Mouse (Mus musculus) liver, embryonic 16.5 days (tissue): Measurements from ENCODE around the gene Ubxn7. TPM values are rescaled to one million over a fixed set of nuclear protein-coding genes. Genes with fewer than 3 reads are reported as not detected.
A peak's percentile ranks its signal among the peaks of the same experiment; 100 is the strongest.

Experiments used
- ATAC-seq: fragments of 200-750 bp; cut with Nextera tagmentation; 2 replicates; pipeline ENCODE4 v1.8.0; 2017; ENCODE audit warnings: low read depth, mild to moderate bottlenecking, moderate number of reproducible peaks, moderate library complexity
- H3K27ac ChIP-seq: fragments of 300-500 bp; sonication (generic); 2 replicates; pipeline ENCODE4 v1.5.1; 2014; ENCODE audit warnings: mild to moderate bottlenecking, low read length
- H3K27me3 ChIP-seq: fragments of 300-500 bp; sonication (generic); 2 replicates; pipeline ENCODE4 v1.6.1; 2014; ENCODE audit warnings: low read depth, low read length, mixed read lengths; ENCODE audit not compliant: control insufficient read depth, insufficient read depth
- H3K36me3 ChIP-seq: fragments of 300-500 bp; sonication (generic); 2 replicates; pipeline ENCODE4 v1.6.1; 2014; ENCODE audit warnings: mild to moderate bottlenecking; ENCODE audit not compliant: control insufficient read depth, insufficient read depth
- H3K4me1 ChIP-seq: fragments of 300-500 bp; sonication (generic); 2 replicates; pipeline ENCODE4 v1.6.1; 2014; ENCODE audit warnings: low read depth, low read length, mixed read lengths; ENCODE audit not compliant: control insufficient read depth
- H3K4me2 ChIP-seq: fragments of 300-500 bp; sonication (generic); 2 replicates; pipeline ENCODE4 v1.6.1; 2014; ENCODE audit warnings: low read depth, low read length, mixed read lengths
- H3K4me3 ChIP-seq: fragments of 300-500 bp; sonication (generic); 2 replicates; pipeline ENCODE4 v1.5.1; 2014; ENCODE audit warnings: low read depth, mild to moderate bottlenecking, low read length
- H3K9ac ChIP-seq: fragments of 300-500 bp; sonication (generic); 2 replicates; pipeline ENCODE4 v1.6.1; 2014; ENCODE audit warnings: low read depth, low read length
- H3K9me3 ChIP-seq: fragments of 300-500 bp; sonication (generic); replicated peaks from 2 replicates; pipeline ENCODE4 v1.6.1; 2016; ENCODE audit warnings: low read length; ENCODE audit not compliant: control insufficient read depth
- WGBS: fragments of 180-500 bp; shearing (Covaris S2); extraction: QIAGEN DNeasy Blood & Tissue Kit; methylation state at CpG from one replicate; pipeline ENCODE4 v1.1.7; 2014; ENCODE audit not compliant: insufficient replicate concordance; 5-methylcytosine and 5-hydroxymethylcytosine counted together
- polyA plus RNA-seq: library from polyadenylated mRNA; unstranded; fragments of >200 nt; fragmentation: Nextera tagmentation; extraction: Ambion mirVana; gene quantifications from 2 replicates; pipeline ENCODE4 v1.2.1, GENCODE M21; 2015

The Ubxn7 gene
- polyA plus RNA-seq, 1 experiment from 2014 or later: 10.2 TPM

GRCm38 (mm10) chr16:32407730-32408129, 75.7 kb downstream of the Ubxn7 start:
- Histone ChIP-seq H3K9me3 (no peaks in the 10 kb centered on the region), H3K27ac (no peak overlapping the region), H3K4me1 (no peaks in the 10 kb centered on the region), H3K4me2 (no peak overlapping the region), H3K36me3 (no peaks in the 10 kb centered on the region), H3K27me3 (no peaks in the 10 kb centered on the region; the same call in 1 of the 2 replicates), H3K4me3 (no peak overlapping the region), H3K9ac (no peak overlapping the region)
- no peak for ATAC-seq
- 49% methylated on average over 10 of the region's 10 CpGs for WGBS

- no peak overlapping the region for H3K9ac ChIP-seq
- no peaks in the 10 kb centered on the region for H3K36me3 ChIP-seq
- no peak overlapping the region for H3K4me3 ChIP-seq
- WGBS: 67% methylated on average over 1 of the region's 1 CpGs
- no peak overlapping the region for H3K27ac ChIP-seq
- ATAC-seq: no peak
- H3K4me2 ChIP-seq: no peak overlapping the region
- H3K9me3 ChIP-seq: no peaks in the 10 kb centered on the region
- peaks cover 13% of the 10 kb centered on the region for H3K4me1 ChIP-seq
- no peaks in the 10 kb centered on the region for H3K27me3 ChIP-seq
These were observed 85.4 kb downstream of the Ubxn7 start for GRCm38 (mm10) chr16:32417457-32417856.

GRCm38 (mm10) chr16:32419517-32420483, 87.7 kb downstream of the Ubxn7 start, which contains the start of gene Tctex1d2:
TSS of gene Tctex1d2 (plus strand) at chr16:32419702.
- H3K36me3 ChIP-seq: no peaks in the 10 kb centered on the region
- peak within 1 kb of the TSS; percentile 61 for H3K9ac ChIP-seq
- peaks cover 13% of the 10 kb centered on the region for H3K4me1 ChIP-seq
- 5% methylated on average over 45 of the region's 45 CpGs for WGBS
- H3K9me3 ChIP-seq: no peaks in the 10 kb centered on the region
- no peaks in the 10 kb centered on the region for H3K27me3 ChIP-seq
- peak; percentile 90 for ATAC-seq
- peak within 1 kb of the TSS; percentile 68 for H3K4me3 ChIP-seq
- peak within 1 kb of the TSS; percentile 59; the same call in 1 of the 2 replicates for H3K27ac ChIP-seq
- peak within 1 kb of the TSS; percentile 93 for H3K4me2 ChIP-seq

- Histone ChIP-seq H3K27ac (no peak overlapping the region), H3K9me3 (no peaks in the 10 kb centered on the region), H3K4me2 (no peak overlapping the region), H3K4me1 (peaks cover 13% of the 10 kb centered on the region), H3K4me3 (no peak overlapping the region), H3K27me3 (no peaks in the 10 kb centered on the region), H3K9ac (no peak overlapping the region), H3K36me3 (no peaks in the 10 kb centered on the region)
- ATAC-seq: no peak
- 77% methylated on average over 3 of the region's 3 CpGs for WGBS
These were observed 95.4 kb downstream of the Ubxn7 start for GRCm38 (mm10) chr16:32427506-32427905.

- ATAC-seq: peak; percentile 94
- Histone ChIP-seq H3K36me3 (no peaks in the 10 kb centered on the region), H3K27ac (peak within 1 kb of the TSS; percentile 95), H3K4me1 (peaks cover 31% of the 10 kb centered on the region), H3K4me3 (peak within 1 kb of the TSS; percentile 93), H3K9ac (peak within 1 kb of the TSS; percentile 98), H3K9me3 (no peaks in the 10 kb centered on the region), H3K27me3 (no peaks in the 10 kb centered on the region), H3K4me2 (peak within 1 kb of the TSS; percentile 60)
- under 1% methylated on average over 54 of the region's 54 CpGs for WGBS
These were observed 98.5 kb downstream of the Ubxn7 start, which contains the start of gene Pcyt1a for GRCm38 (mm10) chr16:32430474-32431046. TSS of gene Pcyt1a (plus strand) at chr16:32430921.

- Histone ChIP-seq H3K4me1 (peaks cover 34% of the 10 kb centered on the region), H3K4me2 (peak overlapping the region; percentile 60), H3K36me3 (no peaks in the 10 kb centered on the region), H3K27me3 (no peaks in the 10 kb centered on the region), H3K9ac (peak overlapping the region; percentile 98), H3K9me3 (no peaks in the 10 kb centered on the region), H3K27ac (peak overlapping the region; percentile 95), H3K4me3 (peak overlapping the region; percentile 93)
- ATAC-seq: peak; percentile 60
- 1% methylated on average over 28 of the region's 28 CpGs for WGBS
These were observed 99.1 kb downstream of the Ubxn7 start for GRCm38 (mm10) chr16:32431047-32431591.

- no peaks in the 10 kb centered on the region for H3K9me3 ChIP-seq
- ATAC-seq: no peak
- peaks cover 35% of the 10 kb centered on the region for H3K4me1 ChIP-seq
- H3K4me2 ChIP-seq: peak overlapping the region; percentile 60
- H3K4me3 ChIP-seq: peak overlapping the region; percentile 93
- H3K27ac ChIP-seq: peak overlapping the region; percentile 95
- H3K27me3 ChIP-seq: no peaks in the 10 kb centered on the region
- H3K9ac ChIP-seq: peak overlapping the region; percentile 98
- H3K36me3 ChIP-seq: no peaks in the 10 kb centered on the region
- 75% methylated on average over 1 of the region's 1 CpGs for WGBS
These were observed 99.9 kb downstream of the Ubxn7 start for GRCm38 (mm10) chr16:32431926-32432325.

GRCm38 (mm10) chr16:32433138-32433537, 101.1 kb downstream of the Ubxn7 start:
- H3K27me3 ChIP-seq: no peaks in the 10 kb centered on the region
- no peaks in the 10 kb centered on the region for H3K9me3 ChIP-seq
- H3K9ac ChIP-seq: no peak overlapping the region
- H3K4me3 ChIP-seq: 0 out of 2 replicates have a peak overlapping the region, but pooled peaks have one; percentile 5
- H3K27ac ChIP-seq: no peak overlapping the region; the same call in 1 of the 2 replicates
- H3K4me1 ChIP-seq: peaks cover 39% of the 10 kb centered on the region
- WGBS: 64% methylated on average over 2 of the region's 2 CpGs
- peak overlapping the region; percentile 60 for H3K4me2 ChIP-seq
- no peak for ATAC-seq
- H3K36me3 ChIP-seq: no peaks in the 10 kb centered on the region
